Mouse (Mus musculus): ENCODE measurements around the gene Serpinb3a. TPM values are rescaled to one million over a fixed set of nuclear protein-coding genes. Genes with fewer than 3 reads are reported as not detected.
A peak's percentile ranks its signal among the peaks of the same experiment; 100 is the strongest.
"Not testable (repeated sequence)": the region's sequence is repeated elsewhere in the genome, so short reads cannot be mapped to it uniquely, and the experiment has no call there.

Serpinb3a gene
- total RNA-seq (2021), result not detected in 2 replicates
- long read RNA-seq, experiment 1, result 0 reads
- long read RNA-seq, experiment 2, result 0 reads

DNA sequence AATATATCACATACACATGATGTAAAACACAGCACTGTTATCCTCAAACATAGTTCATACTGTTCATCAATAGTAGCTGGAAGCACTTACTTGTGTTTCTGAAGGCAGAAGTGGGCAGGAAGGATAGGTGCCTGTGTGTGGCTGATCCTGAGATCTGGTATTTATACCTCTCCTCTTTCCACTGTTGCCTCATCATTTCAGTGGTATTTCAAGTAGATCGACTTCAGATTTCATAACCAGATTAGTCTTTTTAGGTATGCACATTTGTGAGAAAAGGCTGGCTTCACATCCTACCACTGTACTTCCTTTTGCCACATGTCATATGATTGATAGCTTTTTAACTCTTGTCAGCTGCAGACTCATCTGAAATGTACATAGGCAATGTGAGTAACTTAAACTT, at the start of gene Serpinb3a:
Serpinb3a (minus strand) TSS at position 101 of the 400 bp plus-strand sequence.
- no peak for DNase-seq

- DNase-seq, result no peak
Measured at GRCm38 (mm10) chr1:107098417-107098816, 46.3 kb upstream of the Serpinb3a start.

DNA sequence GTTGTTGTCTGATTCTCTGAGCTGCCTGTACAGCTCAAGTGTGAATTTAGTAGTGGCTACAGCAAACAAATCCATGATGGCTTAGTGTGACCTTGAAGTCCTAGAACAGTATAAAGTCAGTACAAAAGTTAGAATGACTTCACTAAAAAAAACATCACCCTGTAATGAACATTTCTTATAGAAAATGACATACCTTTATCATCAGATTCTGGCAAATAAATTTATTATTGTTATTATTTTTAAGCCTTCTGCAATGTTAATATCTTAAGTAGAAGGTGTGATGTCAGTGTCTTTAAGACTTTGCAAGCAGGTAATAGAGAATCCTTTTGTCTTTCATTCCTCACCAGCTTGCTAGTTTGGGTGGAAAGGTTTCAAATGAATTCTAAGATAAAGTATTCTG, 31.3 kb upstream of the Serpinb3a start, which contains the start of gene Serpinb3d:
Serpinb3d (minus strand) TSS at position 101 of the 400 bp plus-strand sequence.
- no peak for DNase-seq

- DNase-seq, result not testable (repeated sequence)
Measured at GRCm38 (mm10) chr1:107034236-107034635, 17.9 kb downstream of the Serpinb3a start.

DNA sequence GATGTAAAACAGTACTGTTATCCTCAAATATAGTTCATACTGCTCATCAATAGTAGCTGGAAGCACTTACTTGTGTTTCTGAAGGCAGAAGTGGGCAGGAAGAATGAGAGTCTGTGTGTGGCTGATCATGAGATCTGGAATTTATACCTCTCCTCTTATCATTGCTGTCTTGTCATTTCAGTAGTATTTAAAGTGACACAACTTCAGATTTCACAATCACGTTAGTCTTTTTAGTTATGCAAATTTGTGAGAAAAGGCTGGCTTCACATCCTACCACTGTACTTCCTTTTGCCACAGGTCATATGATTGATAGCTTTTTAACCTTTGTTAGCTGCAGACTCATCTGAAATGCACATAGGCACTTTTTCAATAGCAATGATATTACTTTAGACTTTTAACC, 26.2 kb downstream of the Serpinb3a start:
- DNase-seq, result no peak

DNA sequence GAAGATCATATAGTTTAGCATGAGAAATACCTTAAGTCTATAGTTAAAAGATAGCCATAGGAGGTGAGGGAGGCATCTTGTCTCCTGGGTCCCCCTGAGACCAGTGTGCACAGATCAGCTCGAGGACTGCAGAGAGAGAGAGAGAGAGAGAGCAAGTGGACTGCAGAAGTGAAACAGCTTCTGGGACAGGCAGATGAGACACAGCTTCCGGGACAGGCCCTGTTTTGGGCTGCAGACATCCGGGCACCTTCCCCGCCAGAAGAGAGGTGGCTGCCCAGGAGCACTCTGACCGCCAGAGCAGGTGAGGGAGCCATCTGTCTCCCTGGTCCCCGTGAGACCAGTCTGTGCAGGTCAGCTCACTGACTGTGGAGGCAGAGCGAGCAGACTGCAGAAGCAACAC, 36.9 kb downstream of the Serpinb3a start:
- no peak for DNase-seq

- DNase-seq, result peak; percentile 11
Measured at GRCm38 (mm10) chr1:107014530-107014929, 37.6 kb downstream of the Serpinb3a start.

- DNase-seq, result no peak
Measured at GRCm38 (mm10) chr1:107006316-107006715, 45.8 kb downstream of the Serpinb3a start.

- no peak for DNase-seq
Measured at GRCm38 (mm10) chr1:107001754-107002153, 50.3 kb downstream of the Serpinb3a start.

DNA sequence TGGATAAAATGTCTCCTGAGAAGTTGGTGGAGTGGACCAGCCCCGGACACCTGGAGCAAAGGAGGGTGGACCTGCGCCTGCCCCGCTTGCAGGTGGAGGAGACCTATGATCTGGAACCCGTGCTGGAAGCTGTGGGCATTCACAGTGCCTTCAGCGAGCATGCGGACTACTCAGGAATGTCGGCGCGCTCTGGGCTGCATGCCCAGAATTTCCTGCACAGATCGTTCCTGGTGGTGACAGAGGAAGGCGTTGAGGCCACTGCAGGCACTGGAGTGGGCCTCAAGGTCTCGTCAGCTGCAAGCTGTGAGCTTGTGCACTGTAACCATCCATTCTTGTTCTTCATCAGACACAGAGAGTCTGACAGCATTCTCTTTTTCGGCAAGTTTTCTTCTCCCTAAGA, 51.7 kb downstream of the Serpinb3a start:
- peak; percentile 49 for DNase-seq

Other genes with a start within 250 kb of the Serpinb3a start
- gene Serpinb5, start 191.1 kb downstream of the Serpinb3a start, total RNA-seq (2021), result not detected in 2 replicates
- not detected in 2 replicates for gene Serpinb12, start 117.9 kb downstream of the Serpinb3a start, total RNA-seq (2021)
- gene Serpinb13, start 71.3 kb downstream of the Serpinb3a start, total RNA-seq (2021), result not detected in 2 replicates
- gene Serpinb3d, start 31.2 kb upstream of the Serpinb3a start, total RNA-seq (2021), result not detected in 2 replicates
- gene Serpinb3b, start 226.1 kb upstream of the Serpinb3a start, total RNA-seq (2021), result not detected in 2 replicates
- not detected in 2 replicates for gene Serpinb3c, start 226.1 kb upstream of the Serpinb3a start, total RNA-seq (2021)

Data from adrenal gland, postnatal 14 days (tissue).